Mouse (Mus musculus) brain, embryonic 18.5 days (tissue): ENCODE results near the gene Adam22.

Experiments
- DNase-seq: peaks from one replicate; pipeline ENCODE4 v3.0.0-alpha.2; 2012; ENCODE audit warnings: low read depth, low spot score

Gene Adam22

DNA sequence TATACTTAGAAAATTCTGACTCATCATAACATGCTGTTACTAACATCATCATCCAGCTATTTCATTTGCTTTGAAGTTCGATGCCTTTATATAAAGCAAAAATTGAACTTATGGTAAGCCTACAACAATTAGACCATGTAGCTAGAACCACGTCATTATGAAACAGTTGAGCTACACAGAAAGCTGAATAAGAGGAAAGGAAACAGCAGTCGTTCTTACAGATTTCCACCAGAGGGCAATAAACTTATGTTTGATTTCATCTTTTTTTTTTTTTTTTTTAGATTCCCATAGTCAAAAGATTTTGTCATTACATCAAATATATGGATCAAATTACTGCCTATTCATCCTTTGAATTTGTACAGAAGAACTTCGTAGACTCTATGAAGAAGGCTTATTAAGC lies 203.2 kb downstream of the Adam22 start:
- no peak for DNase-seq

DNA sequence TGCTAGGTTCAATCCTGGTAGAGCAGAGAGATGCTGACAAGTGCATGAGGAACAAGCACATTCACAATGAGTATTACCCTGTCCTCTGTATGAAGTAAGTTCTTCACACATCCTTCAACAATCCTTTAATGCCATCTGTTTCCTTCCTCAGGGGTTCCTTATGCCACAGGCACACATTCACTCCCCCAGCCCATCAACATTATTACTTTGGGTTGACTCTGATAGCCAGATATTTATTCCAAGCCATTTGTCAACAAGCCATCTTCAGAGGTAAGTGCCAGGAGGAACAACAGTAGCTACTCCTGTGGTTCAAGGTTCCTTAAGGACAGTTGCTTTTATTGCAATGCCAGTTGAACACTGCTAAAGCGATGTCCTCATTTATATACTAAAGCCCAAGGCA lies 216.3 kb downstream of the Adam22 start:
- DNase-seq: no peak

DNA sequence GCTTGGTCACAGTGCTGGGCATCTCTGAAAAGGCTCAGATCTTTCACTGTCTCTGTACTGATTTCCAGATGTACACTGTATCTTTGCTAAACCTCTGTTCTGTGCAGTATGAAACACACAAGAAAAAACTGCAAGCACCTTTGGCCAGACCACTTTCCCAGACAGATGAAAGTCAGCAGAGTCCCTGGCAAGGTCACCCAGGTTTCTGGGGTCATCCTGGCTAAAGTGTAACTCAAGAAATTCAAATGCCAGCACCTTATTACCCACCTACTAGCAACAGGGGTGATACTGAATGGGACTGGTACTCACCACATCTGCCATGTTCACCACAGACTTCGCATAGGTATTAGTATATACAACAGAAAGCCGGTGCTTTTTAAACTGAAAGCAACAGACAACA lies 221.8 kb downstream of the Adam22 start:
- DNase-seq: no peak

DNA sequence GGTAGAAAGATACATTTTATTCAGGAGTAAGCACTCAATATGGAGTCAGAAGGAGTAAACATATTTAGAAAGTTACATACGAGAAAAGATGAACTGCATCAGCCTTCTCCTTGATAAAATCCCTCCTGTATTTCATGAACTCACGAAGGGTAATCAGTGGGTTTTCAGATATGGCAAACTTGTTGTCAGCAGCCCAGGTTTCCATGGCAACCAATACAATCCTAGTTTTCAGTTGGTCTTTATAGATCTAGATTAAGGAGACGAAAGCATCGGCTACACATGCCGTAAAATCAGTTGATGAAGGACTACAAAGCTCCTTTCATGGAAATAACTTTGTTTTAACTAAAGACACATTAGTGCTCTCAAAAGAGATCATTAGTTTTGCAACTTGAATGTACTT lies 222.5 kb downstream of the Adam22 start:
- peak; percentile 14 for DNase-seq

DNA sequence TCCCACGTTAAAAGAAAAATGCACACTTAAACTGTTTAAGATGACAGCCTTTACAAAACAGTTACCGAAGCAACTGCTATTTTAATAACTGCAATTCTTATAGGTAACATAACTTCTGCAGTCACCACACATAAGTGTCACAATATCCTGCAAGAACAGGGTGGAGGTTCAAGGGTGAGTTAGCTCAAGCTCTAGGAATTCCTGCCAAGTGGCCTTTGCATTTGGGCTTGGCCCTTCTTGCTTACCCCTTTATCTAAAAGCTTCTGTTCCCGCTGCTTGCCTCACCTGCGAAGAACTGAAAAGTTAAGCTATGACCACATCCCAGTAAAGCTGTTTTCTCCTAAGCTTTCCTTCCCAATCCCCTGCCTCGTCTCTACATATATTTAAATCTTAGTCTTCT lies 235.4 kb downstream of the Adam22 start:
- DNase-seq: no peak

DNA sequence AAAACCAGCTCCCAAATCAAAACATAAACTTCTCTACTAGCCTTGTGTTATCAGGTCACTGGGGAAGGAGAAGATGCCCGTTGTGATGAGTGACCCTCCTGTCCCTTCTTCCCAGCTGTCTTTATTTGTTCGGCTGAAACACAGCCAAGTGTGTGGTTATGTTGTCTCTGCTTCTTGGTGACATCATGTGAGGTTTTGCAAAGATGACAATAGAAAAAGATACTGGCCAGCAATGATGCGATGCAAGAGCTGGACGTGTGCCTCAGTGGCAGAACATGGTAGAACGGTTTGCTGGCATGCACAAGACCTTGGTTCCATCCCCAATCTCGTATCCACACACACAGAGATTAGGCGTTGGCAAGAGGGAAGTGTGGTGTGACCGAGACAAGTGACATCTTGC lies 236.0 kb downstream of the Adam22 start:
- DNase-seq: no peak

DNA sequence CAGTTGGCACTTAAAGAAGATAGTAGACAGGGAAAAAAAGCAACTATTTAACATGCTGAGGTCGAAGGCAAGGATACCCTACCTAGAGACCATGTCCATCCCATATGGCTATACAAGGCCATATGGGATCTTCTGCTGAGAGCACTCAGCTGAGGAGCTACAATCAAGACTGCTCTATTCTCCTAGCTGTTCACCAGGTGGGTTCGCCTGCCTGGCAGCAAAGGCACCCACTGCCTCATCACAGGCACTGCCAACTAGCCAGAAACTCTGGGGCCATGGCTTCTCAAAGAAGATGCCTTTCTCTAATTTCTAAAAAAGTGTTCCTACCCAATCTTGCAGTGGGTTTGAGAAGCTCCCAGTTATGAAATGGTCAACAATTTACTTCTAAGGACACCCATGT lies 238.2 kb downstream of the Adam22 start:
- DNase-seq: no peak

DNA sequence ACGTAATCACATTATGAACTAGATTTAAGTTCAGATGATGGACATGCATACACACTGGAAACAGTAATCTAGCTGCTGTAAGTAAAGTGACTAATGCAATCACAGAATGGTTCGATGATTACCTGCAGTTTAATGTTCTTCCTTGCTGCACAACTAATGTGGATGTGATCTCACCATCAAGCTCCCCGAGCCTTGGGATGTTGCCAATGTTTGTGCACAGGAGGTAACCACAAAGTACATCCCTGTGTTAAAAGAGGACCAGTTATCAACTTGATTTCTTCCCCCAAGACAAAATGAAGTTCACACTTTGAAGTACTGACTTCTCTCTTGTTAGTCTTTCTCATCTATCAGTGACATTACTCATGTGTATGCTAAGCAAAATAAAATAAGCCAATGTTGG lies 247.0 kb downstream of the Adam22 start:
- DNase-seq: no peak

DNA sequence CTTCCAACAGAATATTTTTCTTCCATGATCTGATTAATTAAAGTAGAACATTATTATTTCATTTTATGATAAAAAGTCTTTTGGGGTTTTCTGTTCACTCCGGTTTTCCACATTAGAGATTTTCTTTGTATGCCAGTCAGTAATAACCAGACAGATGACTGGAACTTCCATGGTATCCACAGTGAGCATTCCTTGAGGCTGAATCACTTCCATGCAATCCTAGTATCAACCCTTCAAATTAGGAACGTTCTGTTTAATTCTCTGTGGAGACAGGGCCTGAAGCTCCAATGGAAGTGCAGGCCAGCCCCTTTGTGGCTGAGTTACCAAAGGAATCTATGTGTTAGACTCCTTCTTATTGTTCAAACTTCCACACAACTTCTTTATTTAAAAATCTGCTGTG lies 247.9 kb downstream of the Adam22 start:
- no peak for DNase-seq

DNA sequence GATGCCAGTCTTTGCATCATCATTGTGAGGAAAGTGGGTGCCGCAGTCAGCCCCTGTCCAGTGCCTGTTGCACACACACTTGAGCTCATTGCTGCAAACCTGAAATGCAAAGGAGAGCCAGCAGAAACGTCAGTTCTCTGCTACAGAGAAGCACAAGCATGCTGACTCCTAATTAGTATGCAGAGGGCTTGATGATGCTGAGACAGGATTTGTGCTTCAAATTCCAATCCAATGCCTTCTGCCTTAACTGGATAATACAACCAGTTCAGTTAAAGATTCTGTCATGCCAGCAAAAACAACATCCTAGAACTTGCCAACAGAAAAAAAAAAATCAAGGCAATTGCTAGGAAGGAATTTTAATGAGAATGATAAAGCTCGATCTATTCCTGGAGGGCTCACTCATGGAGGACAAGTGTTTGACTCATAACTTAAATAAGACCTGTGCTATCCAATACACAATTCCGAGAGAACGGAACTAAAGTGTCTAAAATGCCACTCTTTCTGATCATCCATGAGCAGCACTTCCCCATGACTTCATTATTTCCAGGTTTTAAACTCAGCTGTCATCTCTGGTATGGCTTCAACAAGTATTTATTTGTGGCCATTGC lies 251.3 kb downstream of the Adam22 start:
- DNase-seq: no peak

DNA sequence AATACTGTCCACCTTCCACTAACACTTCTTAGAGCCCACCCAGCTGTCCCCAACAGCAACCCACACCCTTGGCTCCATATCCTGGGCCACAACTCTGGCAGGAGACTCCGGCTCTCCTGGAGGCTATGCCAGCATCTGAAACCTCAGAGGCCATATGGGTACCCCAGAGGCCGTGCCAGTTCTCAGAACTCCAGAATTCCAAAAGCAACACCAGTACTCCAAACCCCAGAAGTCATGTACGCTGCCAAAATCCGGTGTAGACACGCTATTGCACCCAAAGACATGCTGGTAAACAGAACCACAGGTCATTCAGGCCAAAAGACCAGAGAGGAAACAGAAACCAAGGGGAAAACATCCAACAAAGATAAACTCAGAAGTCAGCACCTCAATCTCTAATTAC lies 255.7 kb downstream of the Adam22 start:
- no peak for DNase-seq

DNA sequence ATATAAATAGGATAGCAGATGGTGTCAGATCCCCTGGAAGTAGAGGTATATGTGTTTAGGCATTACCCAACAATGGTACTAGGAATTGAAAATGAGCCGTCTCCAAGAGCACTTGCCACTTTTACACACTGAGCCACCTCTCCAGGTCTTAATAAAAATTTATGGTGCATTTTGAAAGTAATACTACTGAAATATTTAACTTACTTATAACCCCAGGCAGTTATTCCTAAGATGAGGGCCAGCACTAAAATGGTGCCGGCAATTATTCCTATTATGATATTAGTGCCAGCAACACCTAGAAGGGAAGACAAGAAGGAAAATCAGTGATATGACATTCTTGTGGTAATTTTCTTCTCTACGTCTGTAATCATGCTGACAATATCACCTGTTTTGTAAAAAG lies 256.3 kb downstream of the Adam22 start:
- DNase-seq: no peak

DNA sequence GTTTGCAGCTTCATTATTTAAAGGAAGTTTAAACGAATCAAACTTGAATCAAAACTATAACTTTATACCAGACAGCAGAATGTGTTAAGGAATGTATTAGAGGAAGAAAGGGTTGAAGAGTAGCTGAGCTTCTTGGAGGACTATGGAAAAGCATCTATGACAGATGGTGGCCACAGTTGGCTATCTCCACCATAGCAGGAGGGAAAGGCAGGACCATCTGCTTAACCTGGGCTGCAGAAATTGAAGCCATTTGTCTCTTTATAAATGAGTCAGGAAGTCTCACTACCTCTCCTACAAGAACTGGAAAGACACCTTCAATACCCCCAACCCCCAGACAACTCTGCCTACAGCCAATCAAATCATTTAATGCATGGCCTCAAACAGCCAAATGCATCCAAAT lies 272.3 kb downstream of the Adam22 start:
- no peak for DNase-seq

DNA sequence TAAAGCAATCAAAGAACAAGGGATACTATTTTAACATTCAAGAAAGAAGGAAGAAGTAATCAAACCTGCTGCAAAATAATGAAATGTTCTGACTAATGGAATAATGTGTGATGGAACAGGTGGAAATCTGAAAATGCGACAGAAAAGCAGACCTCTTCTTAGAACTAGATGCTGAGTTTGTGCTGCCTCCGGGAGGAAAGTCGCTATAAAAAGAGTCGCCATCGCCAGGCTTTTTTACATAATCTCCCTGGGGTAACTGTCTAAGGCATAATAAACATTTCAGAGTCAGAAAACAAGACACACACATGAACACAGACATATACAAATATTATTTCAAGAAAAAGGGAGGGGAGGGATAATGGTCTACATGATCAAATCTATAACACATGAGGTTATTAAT lies 273.0 kb downstream of the Adam22 start:
- DNase-seq: no peak

DNA sequence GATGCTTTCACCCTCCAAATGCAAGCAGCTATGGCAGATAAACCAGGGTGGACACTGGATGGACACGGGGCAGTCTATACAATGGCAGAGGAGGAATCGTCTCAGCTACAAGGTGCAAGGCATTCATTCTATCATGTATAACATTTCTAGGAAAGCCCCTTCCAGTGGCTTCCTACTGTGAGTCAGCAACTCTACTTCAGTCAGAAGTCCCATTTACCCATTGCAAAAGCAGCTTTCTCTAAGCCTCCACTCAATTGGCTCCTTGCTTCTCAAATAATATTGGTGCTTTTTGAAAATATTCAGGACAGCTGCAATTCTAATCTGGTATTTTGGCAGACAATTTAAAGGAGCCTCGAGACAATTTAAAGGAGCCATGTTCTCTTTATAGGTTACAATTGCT lies 279.8 kb downstream of the Adam22 start:
- no peak for DNase-seq

DNA sequence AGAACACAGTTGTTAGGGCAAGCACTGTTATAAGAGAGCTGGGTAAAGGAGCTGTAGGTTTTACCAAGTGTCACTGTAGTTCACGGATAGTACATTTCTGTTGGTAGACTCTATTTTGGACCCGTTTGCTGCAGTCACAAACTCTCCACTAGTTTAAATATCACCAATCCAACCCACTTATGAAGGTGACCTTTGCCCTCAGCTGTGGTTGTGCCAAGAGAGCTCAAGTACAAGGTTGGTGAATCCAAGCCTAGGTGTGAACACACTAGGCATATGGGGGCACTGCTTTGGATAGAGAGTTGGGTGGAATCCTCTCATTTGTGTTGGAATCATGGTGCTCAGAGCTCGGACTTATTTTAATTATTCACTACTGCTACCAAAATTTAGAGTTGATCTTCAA lies 282.3 kb downstream of the Adam22 start:
- DNase-seq: no peak

DNA sequence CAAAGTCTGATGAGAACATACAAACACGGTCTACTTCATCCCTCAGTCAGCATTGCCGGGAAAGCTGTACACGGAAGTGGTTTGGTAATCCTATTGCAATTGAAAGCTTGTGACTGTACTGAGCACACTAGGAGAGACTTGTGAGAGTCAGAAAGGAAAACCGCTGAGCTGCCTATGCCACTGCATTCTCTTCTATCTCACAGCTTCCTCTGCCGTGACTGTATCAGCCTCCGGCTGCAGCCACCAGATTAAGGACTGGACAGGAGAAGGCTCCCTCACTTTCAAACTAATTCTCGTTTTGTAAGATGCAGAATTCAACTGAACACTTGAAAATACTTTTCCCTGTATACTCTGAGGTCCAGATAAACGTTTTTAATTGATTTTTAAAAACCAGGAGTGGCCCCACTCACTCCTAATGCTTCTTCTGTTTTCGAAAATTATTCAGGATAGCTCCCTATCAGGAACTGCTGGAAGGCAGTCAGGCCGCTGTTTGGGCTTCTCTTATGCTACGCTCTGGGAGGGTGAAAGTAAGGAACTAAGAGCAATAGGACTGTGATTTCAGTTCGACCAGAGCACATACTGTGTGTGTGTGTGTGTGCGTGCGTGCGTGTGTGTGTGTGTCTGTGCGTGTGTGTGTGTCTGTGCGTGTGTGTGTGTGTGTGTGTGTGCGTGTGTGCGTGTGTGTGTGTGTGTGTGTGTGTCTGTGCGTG lies 285.0 kb downstream of the Adam22 start:
- DNase-seq: no peak

DNA sequence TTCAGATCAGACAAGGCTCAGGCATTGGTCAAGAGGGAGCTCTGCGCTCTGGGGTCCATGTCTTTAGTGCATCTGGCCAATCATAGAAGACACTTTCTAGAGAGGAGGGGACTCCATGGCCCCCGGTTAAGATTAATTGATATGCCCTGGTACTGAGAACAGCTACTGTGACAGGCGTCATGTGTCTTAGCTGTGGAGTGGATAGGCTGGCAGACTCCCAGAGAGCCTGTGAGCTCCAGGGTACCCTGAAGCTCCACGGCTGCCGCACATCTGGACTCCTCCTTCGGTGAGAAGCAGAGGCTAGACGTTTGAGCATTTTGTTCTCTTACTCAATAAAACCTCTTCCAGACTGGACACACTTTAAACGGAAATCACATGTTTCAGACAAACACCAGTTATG lies 290.5 kb downstream of the Adam22 start:
- no peak for DNase-seq

DNA sequence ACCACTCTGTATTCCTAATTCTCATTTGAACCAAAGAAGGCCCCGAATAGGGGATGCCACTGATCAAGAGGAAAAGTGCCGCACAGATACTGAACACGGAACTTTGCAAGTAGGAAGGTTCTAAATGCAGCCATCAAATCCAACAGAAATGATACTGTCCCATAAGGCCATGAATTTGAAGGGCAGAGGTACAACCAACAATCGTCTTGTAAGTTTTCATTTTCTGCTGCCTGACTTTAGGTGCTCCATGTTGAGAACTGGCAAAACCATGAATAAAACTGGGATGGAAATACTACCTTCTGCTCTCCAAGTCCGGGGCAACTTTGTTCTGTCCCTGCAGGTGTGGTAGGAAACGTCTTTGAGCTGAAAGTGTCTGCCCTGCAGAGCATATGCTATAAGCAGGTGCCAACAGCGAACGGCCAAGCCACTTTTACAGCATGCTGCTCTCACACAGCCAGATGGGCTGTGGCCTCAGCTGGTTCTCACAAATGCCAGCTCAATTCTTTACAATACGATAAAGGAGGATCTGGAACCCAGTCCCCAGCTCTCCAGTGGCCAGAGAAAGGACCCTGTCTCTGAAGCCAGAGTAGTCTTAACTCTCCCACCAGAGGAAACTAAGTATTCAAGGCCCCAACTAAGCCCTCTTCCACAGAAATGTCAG lies 293.9 kb downstream of the Adam22 start:
- DNase-seq: no peak

DNA sequence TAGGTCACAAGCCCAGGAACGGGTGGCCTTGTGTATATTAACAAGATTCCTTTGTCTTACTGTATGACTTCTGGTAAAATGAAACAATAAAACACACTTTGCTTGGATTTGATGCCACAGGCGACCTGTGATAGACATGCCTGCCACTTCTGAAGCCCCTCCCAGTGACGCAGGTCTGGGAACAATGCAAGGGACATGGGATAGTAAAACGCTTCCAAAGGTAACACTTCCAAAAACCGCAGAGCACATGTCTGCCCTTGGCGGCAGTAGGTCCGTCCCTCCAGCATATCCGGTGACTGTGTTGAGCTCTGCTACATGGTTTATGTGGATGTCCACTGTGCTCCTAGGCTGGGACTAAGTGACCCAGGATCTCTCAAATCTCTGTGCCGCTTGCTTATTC lies 294.6 kb downstream of the Adam22 start:
- DNase-seq: no peak

DNA sequence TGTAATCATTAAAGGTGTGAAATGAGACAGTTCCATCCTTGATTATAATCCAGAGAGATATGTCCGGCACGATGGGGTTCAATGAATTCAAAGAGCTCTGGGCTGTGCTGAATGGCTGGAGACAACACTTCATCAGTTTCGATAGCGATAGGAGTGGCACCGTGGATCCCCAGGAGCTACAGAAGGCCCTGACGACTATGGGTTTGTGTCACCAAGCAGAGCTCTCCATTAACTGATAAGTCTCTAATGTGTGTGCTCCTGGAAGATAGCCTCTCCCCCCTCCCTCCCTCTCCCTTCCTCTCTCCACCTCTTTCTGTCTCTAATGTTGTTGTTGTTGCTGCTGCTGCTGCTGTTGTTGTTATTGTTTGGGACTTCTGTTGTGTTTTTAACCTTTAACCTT lies 304.8 kb downstream of the Adam22 start:
- no peak for DNase-seq

DNA sequence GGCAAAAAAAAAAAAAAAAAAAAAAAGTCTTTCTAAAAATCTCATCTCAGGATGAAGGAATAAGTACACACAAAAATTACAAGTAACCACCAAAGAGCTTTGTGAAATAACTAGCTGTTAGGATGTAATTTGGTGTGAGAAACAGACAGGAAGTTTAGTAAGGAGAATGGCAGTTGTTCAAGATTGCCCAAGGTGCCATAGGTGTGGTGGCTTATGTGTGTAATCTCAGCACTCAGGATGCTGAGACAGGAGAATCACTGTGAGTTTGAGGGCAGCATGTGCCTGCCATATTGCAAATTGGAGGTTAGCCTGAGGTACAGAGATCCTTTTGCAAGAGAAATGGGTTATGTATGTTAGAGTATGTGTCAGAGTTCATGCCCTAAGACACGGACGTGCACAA lies 305.5 kb downstream of the Adam22 start:
- no peak for DNase-seq

DNA sequence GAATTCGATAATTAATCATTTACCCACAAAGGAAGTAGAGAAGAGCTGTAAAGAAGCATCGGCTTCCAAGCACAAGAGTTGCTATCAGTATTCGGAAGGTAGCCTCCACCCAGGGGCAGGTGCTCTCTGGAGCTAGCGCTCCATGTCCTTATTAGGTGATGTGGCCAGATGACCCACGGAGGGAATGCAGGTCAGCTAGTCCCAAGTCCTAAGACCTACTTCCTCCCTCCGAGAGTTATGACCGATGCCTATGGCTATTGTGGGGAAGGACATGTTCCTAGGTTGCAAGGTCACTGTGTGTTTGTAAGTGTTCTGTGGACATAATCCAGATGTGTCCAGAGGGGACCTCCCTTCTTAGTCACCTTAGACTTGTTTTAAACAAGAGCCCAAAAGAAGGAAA lies 309.9 kb downstream of the Adam22 start:
- DNase-seq: no peak

DNA sequence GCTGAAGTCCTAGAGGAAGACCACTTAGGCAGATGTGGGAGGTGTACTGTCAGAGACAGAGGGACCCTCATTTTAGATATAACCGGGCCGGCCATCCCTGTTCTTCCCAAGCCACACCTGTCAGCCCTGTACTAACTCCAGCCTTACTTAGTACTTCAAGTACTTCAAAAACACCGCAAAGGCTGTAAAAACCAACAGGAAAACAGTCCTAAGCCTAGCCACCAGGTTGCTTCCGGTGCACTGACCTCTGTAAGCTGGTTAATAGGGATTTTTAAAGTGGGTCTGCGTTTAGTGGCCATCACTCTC lies 311.0 kb downstream of the Adam22 start:
- DNase-seq: no peak
